Mouse (Mus musculus): ENCODE results near the gene Apoc2.

DNA sequence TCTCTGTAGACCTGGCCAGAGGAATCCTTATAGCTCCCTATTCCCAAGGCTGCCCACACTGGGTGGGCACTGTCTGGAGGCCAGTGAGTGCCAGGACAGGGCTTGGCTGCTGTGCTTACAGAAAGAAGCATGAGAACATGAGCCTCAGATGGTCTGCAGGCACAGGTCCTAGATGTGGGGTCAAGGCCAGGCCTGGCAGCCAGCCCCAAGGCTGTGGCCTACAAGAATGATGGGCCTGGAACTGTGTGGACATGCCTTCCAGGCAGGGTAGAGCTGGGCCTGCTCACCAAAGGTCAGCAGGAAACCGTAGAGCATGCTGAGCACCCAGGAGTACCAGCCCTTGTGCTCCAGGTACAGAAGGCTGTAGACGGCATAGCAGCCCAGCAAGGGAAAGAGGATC, 43.1 kb downstream of the Apoc2 start:
- TF ChIP-seq EP300 (IDR thresholded peaks at IDR 0.05; ENCODE audit: insufficient read depth, low read depth, low read length) (no peak), CTCF (IDR thresholded peaks at IDR 0.05) (no peak)

Data from heart, adult 2 months (tissue).